Mouse (Mus musculus) liver, embryonic 11.5 days (tissue): Measurements from ENCODE around the gene Edar. TPM values are rescaled to one million over a fixed set of nuclear protein-coding genes. Genes with fewer than 3 reads are reported as not detected.

Source experiments
- ATAC-seq: fragments of 200-750 bp; cut with Nextera tagmentation; replicated peaks from 2 replicates; pipeline ENCODE4 v1.8.0; 2017; ENCODE audit warnings: moderate number of reproducible peaks, mild to moderate bottlenecking, moderate TSS enrichment, moderate library complexity; ENCODE audit not compliant: low FRiP score
- DNase-seq: peaks from one replicate; pipeline ENCODE4 v3.0.0-alpha.2; 2017; ENCODE audit warnings: low spot score
- H3K27ac ChIP-seq: fragments of 300-500 bp; sonication (generic); 2 replicates; pipeline ENCODE4 v1.5.1; 2014; ENCODE audit warnings: mild to moderate bottlenecking, low read depth, low read length, control low read depth
- H3K27me3 ChIP-seq: fragments of 300-500 bp; sonication (generic); replicated peaks from 2 replicates; pipeline ENCODE4 v1.6.1; 2014; ENCODE audit warnings: low read length, mixed read lengths; ENCODE audit not compliant: control insufficient read depth, insufficient read depth
- H3K36me3 ChIP-seq: fragments of 300-500 bp; sonication (generic); 2 replicates; pipeline ENCODE4 v1.6.1; 2014; ENCODE audit warnings: mild to moderate bottlenecking, low read length, moderate library complexity, mixed read lengths; ENCODE audit not compliant: control insufficient read depth, insufficient read depth
- H3K4me1 ChIP-seq: fragments of 300-500 bp; sonication (generic); replicated peaks from 2 replicates; pipeline ENCODE4 v1.6.1; 2014; ENCODE audit warnings: low read length, mixed read lengths; ENCODE audit not compliant: control insufficient read depth, insufficient read depth
- H3K4me2 ChIP-seq: fragments of 300-500 bp; sonication (generic); 2 replicates; pipeline ENCODE4 v1.6.1; 2014; ENCODE audit warnings: mild to moderate bottlenecking, control low read depth, moderate library complexity
- H3K4me3 ChIP-seq: fragments of 300-500 bp; sonication (generic); 2 replicates; pipeline ENCODE4 v1.5.1; 2014; ENCODE audit warnings: low read depth, low read length, control low read depth
- H3K9ac ChIP-seq: fragments of 300-500 bp; sonication (generic); 2 replicates; pipeline ENCODE4 v1.6.1; 2014; ENCODE audit warnings: low read depth, low read length, control low read depth
- H3K9me3 ChIP-seq: fragments of 300-500 bp; sonication (generic); 2 replicates; pipeline ENCODE4 v1.6.1; 2016; ENCODE audit warnings: low read length, inconsistent platforms, mixed read lengths; ENCODE audit not compliant: control insufficient read depth
- WGBS: fragments of 180-500 bp; shearing (Covaris S2); extraction: QIAGEN DNeasy Blood & Tissue Kit; methylation state at CpG from one replicate; pipeline ENCODE4 v1.1.7; 2014; 5-methylcytosine and 5-hydroxymethylcytosine counted together
- polyA plus RNA-seq: library from polyadenylated mRNA; unstranded; fragments of >200 nt; fragmentation: Nextera tagmentation; extraction: Ambion mirVana; gene quantifications from 2 replicates; pipeline ENCODE4 v1.2.1, GENCODE M21; 2014

Gene Edar
- polyA plus RNA-seq, 1 experiment from 2014 or later, result 0.04 TPM

DNA sequence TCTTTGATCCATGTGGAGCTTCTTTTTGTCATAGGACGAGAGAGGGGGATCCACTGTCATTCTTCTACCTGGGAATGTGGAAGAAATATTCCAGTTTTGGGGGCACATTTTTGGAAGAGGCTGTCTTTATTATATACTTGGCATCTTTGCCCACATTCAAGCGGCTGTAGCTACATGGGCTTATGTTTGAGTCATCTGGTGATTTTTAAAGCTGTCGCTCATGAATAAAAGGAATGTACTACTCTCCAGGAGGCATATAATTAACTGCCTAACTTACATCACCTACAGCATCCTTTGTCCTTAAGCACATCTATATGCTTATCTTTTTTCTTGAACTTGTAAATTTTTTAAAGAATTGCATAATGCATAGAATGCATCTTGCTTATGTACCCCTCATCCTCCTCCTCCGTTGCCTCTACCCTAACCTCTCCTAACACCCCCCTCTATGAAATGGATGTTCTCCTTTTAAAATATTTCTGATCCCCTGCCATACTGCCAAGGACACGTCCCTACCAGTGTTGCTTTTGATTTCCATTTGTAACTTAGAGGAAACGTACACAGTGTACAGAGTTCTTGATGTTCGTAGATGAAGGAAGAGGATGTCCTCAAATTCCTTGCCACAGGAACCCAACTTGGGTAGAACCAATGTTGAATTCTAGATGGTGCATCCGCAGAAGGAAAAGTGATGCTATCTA lies 120.6 kb downstream of the Edar start:
- WGBS, result 85% methylated on average over 8 of the region's 8 CpGs
- no peaks in the 10 kb centered on the region for H3K36me3 ChIP-seq
- no peak overlapping the region for H3K4me3 ChIP-seq
- H3K4me1 ChIP-seq, result no peaks in the 10 kb centered on the region
- DNase-seq, result no peak
- no peak for ATAC-seq
- H3K4me2 ChIP-seq, result no peak overlapping the region
- no peak overlapping the region for H3K9ac ChIP-seq
- no peaks in the 10 kb centered on the region for H3K9me3 ChIP-seq
- no peak overlapping the region for H3K27ac ChIP-seq
- no peaks in the 10 kb centered on the region for H3K27me3 ChIP-seq

Other genes starting within 250 kb of the Edar start
- gene Ranbp2, start 228.7 kb downstream of the Edar start, polyA plus RNA-seq, result 38.1 and 38.5 TPM in 2 replicates
- gene Ccdc138, start 177.7 kb downstream of the Edar start, polyA plus RNA-seq, result 4.9 and 5.3 TPM in 2 replicates
- not detected in 2 replicates for gene Gm17542, start 42.6 kb upstream of the Edar start, polyA plus RNA-seq
- gene Sh3rf3, start 137.7 kb upstream of the Edar start, polyA plus RNA-seq, result 0.03 TPM in 1 of 2 replicates, not detected in the other